Mouse (Mus musculus) thymus, postnatal 25 days (tissue): Measurements from ENCODE around the gene 1810043G02Rik.
"Not testable (repeated sequence)": the region's sequence is repeated elsewhere in the genome, so short reads cannot be mapped to it uniquely, and the experiment has no call there.

Experiments
- DNase-seq: peaks from one replicate; pipeline ENCODE4 v3.0.0; 2022

1810043G02Rik gene

DNA sequence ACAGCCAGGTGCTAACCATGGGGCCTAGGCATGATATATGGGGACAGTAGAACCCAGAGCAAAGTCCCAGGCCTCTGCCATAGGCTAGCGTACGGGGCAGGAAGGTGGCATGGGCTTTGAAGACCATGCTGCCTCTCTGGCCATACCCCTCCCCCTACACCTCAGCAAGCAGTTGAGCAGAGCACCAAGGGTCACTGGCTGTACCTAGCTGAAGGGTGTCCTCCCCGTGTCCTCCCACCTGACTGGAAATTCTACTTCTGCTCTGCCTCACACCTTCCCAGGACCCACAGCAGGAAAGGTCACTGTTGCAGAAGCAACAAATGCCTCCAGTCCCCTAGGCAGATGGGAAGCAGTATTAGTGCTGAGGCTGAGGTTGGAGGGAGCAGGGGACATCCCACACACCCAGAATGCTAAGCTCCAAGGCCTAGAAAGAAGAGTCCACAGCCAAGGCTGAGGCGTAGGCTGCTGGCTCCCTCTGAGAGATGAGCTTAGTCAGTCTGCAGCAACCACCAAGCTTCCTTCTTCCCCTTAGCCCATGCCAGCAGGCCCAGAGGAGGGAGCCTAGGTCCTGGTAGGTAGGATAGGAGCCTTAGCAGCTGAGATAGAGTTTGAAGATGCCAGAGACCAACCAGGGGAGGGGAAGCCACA, 27.6 kb downstream of the 1810043G02Rik start:
- DNase-seq, result no peak

DNA sequence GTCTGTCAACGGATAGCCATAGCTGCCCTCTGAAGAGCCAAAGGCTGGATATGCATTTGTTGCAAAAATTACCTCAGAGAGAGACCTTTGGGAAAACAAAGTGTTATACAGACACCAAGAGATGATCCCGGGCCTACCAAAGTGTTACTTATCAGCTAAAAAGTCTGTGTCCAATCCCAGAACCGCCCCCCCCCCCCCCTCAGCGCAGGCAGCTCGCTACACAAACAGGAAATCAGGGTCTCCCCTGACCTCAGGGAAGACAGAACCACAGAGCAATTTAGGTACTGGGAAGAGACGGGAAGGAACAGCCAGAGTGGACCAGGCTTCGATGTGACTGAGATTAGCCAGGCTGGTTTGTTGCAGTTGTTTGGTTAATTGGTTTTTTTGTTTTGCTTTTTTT, 28.9 kb downstream of the 1810043G02Rik start:
- DNase-seq, result no peak

DNA sequence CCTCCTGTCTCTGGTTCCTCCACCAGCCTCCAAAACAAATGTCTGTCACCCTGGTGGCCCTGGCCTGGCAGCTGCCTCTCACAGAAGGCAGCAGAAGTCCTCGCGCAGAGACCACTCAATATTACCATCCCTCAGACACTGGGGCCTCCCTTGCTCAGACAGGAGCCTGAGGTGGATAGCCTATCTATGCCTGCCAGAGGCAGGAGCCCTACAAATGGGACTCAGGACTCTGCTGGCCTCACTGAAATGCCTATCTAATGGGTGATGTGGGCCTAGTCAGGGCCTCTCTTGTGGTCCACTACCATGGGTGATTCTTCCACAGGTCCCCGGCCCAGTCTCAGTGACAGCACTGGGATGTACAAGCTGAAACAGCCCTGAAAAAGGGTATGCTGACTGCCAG, 29.8 kb downstream of the 1810043G02Rik start:
- DNase-seq, result no peak

DNA sequence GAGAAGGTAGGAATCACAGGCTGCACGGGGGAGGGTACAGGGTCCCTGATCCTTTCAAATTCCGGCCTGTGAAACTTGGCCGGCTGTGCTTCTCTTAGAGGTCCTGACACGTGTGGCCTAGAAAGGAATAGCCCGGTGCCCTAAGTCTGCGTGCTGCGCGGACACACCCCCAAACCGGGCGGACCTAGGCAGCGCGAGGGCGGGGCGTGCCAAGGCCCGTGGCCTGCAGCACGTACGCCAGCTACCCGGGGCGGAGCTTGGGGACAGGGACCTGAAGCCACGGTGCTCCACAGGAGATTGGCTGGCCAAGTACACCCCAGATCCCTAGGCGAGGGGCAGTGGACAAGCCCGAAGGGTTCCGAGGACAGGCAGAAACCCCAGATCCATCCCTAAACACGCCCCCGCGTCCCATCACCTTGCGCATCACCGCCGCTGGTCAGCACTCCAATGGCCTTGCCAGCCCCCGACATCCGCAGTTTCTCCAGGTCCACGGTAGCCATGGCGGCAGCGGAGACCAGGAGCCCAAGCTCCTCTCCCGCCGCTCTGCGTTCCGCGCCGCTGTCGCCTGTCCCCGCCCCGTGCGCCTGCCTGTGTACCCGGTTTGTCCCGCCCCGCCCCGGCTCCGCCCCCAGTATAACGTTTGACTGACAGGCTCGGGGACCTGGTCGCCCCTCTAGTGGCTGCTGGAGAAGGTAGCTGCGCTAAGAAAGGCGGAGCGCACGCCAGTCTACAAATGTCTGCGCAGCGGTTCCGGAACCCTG, 31.0 kb downstream of the 1810043G02Rik start:
- DNase-seq, result peak; percentile 96

DNA sequence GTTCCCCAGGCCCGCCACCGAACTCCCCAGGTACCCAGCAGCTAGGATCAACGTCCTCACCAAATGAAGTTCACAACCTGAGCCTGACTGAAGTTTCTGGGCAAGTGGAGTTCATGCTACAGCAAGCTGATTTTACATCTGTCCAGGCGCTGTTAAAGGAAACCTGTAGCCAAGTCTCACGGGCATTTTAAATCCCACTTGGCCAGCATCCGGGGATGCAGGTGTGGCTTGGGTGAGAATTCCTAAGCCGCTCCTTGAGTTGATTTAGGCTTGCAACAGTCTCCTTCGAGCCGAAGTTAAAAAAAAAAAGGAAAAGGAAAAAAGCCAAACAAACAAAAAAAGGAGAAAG, 31.6 kb downstream of the 1810043G02Rik start, which contains the start of gene Pfkl:
TSS of gene Pfkl (minus strand) at position 139 of the 349 bp plus-strand sequence.
- DNase-seq, result no peak

DNA sequence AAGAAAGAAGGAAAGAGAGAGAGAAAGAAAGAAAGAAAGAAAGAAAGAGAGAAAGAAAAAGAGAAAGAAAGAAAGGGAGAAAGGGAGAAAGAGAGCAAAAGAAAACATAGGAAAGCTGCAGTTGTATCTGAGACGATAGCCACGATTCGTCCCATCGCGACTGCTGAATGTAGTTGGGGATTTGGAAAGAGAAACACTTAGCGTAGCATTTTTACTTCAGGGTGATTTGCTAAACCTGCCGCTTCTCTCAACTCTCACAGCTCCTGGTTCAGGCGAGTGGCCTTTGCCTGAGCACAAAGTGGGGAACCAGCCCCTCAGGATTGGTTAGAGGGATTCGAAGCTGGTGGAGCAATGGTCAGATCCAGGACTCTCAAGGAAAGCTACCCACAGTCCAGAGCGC, 32.0 kb downstream of the 1810043G02Rik start:
- DNase-seq, result peak; percentile 10

DNA sequence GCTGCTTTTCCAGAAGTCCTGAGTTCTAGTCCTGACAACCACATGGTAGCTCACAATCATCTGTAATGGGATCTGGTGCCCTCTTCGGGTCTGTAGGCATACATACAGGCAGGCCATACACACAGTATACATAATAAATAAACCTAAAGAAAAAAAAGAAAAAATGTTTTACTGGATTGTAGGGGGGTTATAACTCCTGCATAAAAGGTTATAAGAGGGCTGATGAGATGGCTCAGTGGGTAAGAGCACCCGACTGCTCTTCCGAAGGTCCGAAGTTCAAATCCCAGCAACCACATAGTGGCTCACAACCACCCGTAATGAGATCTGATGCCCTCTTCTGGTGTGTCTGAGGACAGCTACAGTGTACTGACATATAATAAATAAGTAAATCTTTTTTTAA, 32.8 kb downstream of the 1810043G02Rik start:
- not testable (repeated sequence) for DNase-seq

DNA sequence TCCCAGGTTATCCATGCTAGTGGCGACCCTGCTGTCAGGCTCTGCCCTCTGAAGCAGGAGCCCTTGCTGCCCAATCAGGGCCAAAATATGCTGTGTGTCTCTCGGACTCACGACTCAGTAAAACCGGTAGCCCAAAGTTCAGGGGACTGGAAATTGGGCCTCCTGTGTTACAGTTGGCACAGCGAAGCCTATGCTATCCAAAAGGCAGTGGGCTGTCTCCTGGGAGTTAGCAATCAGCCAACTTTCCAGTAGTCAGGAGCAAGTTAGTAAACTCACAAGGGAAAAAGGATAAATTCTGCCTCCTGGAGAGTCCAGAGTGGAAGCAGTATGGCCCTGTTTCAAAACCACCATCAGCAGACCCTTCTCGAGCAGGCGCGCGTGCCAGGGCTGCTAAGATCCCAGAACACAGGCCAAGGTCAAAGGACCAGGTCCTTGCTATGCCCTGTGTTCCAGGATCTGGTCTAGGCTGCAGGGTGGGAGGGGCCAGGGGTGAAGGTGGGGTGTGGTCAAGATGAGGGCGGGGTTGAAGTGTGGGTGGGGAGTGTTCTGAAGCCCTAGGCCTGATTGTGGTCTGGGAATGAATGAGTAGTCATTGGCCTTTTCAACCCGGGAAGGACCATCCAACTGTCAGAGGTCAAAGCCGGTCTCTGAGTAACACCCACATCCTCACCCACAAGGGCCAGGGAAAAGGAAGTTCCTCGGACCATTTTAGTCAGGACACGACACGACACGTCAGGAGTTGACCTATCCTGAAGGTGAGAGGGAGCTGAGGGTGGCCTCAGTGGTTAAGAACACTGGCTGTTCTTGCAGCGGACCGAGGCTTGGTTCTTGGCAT, 34.6 kb downstream of the 1810043G02Rik start:
- no peak for DNase-seq

DNA sequence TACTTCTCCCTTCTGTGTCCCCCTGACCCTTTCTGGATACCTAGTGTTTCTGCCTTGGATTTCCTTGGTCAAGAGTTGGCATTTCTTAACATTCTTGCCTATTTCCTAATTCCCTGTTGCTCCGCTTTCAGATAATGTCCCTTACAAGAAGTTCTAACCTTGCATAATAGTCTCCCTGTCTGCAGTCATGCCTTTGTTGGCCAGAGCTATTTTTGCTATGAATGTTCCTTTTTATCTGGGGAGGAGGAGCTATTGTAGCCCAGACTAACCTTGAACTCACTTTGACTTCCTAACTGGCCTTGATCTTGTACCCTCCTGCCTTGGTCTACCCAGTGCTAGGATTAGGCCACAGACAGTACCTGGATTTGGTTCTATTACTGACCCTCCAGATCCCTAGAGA, 37.2 kb downstream of the 1810043G02Rik start:
- DNase-seq, result no peak

DNA sequence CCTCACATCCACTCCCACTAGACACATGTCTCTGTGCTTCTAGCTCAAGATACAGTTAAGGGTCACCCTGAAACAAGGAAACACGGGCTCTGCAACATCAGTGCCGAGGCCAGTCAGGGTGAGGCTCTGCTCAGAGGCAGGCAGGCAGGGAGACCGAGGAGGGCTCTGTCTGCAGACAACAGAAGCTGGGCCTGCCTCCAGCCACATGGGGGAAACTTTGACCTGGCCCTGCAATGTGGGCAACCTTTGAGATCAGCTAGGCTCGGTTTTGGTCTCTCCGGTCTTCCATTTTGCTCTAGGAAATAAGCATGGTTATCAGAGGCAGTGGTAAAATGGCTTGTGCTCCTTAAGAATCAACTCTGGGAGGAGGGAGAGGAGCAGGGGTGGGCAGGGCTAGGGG, 38.0 kb downstream of the 1810043G02Rik start:
- DNase-seq, result no peak

DNA sequence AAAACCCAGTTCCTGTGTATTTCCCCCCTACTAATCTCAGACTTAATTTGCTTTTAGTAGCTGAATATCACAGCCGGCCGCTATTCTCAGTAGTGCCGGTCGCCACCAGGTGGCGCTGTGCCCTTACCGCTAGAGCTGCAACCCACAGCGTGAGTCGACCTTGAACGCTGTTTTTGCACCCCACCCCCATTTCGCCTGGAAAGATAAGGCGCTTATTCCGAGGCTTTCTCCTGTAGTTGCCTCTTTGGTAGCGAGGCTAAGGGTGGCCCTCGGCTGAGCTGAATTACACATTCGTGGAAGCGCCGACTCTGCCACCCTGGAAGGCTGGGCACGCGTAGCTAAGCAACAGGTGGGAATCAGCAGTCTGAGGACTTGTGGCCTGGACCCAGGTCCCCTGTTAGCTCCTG, 40.5 kb downstream of the 1810043G02Rik start:
- DNase-seq, result peak; percentile 69

DNA sequence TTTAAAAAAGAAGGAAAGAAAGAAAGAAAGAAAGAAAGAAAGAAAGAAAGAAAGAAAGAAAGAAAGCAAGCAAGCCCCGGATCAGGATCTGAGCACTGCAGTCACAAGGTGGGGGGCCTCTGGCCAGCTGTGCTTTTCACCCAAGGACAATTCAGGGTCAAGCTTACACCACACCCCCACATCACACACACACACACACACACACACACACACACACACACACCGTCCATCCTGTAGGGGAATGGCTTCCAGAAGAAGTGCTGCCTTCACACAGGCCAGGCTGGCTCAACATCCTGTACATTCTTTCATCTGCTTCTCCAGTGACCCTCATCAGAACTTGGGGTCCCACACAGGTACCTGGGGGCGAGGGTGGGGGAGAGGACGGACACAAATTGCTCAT, 41.0 kb downstream of the 1810043G02Rik start:
- no peak for DNase-seq

DNA sequence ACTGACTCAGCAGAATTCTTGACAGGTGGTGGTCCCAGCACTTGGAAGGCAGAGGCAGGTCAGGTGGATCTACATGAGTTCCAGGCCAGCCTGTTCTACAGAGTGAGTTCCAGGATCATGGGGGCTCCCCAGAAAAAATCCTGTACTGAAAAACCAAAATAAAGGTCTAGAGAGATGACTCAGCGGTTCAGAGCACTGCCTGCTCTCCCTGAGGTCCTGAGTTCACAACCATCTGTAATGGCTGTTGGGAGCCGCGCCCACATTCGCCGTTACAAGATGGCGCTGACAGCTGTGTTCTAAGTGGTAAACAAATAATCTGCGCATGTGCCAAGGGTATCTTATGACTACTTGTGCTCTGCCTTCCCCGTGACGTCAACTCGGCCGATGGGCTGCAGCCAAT, 41.7 kb downstream of the 1810043G02Rik start:
- DNase-seq, result not testable (repeated sequence)

DNA sequence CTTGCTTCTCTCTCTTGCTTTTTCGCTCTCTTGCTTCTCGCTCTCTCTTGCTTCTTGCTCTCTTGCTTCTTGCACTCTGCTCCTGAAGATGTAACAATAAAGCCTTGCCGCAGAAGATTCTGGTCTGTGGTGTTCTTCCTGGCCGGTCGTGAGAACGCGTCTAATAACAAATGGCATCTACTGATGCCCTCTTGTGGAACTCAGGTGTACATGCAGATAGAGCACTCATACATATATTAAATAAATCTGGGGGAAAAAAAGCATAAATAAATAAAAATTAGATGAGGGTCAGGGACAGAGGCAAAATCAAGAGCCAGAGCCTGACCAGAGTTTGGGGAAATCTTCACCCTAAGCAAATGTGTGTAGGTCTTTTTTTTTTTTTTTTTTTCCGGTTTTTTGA, 47.1 kb downstream of the 1810043G02Rik start:
- not testable (repeated sequence) for DNase-seq

DNA sequence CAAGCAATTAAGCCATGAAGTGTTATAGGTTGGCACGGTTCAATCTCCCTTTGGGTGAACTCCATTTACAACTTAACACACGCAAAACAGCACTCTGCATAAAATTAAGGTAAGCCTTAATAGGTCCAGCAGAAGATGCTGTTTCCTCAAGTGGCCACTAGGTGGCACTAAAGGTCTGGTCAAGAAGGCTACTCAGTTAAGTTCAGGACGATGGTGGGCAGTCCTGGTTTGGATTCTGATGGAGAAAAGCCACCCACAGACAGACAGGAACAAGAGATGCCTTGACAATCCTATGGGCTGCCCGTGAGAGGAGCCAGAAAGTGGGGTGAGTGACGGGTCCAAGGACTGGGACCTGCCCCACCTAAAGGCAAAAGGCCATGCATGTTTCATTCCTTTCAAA, 49.8 kb downstream of the 1810043G02Rik start:
- DNase-seq, result peak; percentile 64

DNA sequence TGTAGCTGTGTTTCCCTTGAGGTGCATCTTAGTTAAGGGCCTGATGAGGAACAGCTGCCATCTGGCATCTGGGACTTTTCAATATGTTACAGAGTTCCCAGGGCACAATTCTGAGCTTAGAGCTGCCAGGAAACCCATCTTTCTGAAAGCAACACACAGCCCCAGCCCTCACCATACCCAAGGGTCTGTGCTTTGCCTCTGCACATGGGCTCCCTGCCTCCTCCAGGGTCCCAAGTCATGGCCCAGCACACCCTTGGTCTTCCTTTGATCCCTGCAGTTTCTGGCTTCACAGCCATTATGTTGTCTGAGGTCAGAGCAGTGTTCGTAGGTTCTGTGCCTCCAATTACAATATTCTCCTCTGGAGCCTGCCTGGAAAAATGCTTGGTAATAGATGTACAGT, 50.8 kb downstream of the 1810043G02Rik start:
- no peak for DNase-seq

DNA sequence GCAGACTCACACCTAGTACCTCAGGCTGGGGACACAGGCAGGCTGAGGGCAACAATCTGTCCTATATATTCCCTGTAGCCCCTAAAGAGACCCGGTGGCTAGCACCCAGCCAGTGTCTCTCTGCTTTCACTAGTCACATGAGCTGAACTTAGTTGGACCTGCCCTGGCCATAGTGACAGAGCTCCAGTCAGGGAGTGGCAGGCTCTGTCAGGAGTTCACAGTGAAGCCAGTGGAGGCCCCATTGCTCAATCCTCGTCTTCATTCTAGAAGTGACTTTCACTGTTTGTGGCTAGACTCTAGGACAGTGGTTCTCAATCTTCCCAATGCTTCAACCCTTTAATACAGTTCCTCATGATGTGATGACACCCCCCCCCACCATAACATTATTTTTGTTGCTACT, 53.7 kb downstream of the 1810043G02Rik start:
- DNase-seq, result no peak
